Mouse (Mus musculus): ENCODE measurements around the gene Atp9a. TPM values are rescaled to one million over a fixed set of nuclear protein-coding genes. Genes with fewer than 3 reads are reported as not detected.
A peak's percentile ranks its signal among the peaks of the same experiment; 100 is the strongest.

Atp9a gene
- total RNA-seq, 1 experiment = 41.5 TPM

DNA sequence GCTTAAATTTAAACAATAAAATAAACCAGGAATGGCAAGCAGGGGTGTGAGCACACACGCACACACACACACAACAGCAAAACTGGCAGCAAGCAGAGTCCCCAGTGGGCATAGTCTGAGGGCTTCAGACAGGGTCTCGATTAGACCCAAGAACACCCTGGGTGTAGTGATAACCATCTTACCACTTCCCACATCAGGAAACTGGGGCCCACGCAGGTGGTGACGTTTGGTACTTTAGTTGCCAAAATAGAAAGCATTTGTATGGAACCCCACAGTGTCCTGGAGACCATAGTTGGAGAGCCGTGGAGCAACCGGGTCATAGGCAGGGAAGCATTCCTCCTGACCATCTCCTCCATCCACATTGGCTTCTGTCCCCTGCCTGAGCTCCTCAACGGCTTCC is 146.5 kb downstream of the Atp9a start:
- DNase-seq (ENCODE audit: low read depth, low spot score) = no peak
- Histone ChIP-seq H3K36me3 (ENCODE audit: control insufficient read depth, insufficient read depth, low read length, poor library complexity, severe bottlenecking) (no peaks in the 10 kb centered on the region), H3K27ac (ENCODE audit: insufficient read depth, low read depth, low read length, poor library complexity, severe bottlenecking) (no peak overlapping the region), H3K9ac (ENCODE audit: insufficient read depth, low read depth, low read length, poor library complexity, severe bottlenecking) (no peak overlapping the region), H3K9me3 (ENCODE audit: control insufficient read depth, insufficient read depth, low read depth, low read length) (no peaks in the 10 kb centered on the region), H3K4me3 (ENCODE audit: insufficient read depth in 1 of 2, low read depth in 1 of 2, low read length in 2 of 2, poor library complexity in 1 of 2, severe bottlenecking in 1 of 2) (no peak overlapping the region), H3K4me1 (ENCODE audit: control insufficient read depth in 2 of 2, insufficient read depth in 2 of 2, low read length in 2 of 2, poor library complexity in 1 of 2) (peaks cover 2 to 8% of the 10 kb centered on the region in 2 experiments; a peak in 3 of 4 replicates)
- in situ Hi-C loops (cut with MboI; ENCODE audit: low sequenced_read_pairs in 2 of 2, unreplicated experiment in 2 of 2) = no loop called here
- TF ChIP-seq CHD2 (IDR thresholded peaks at IDR 0.05; ENCODE audit: low read depth, low read length) (no peak), ZC3H11A (IDR thresholded peaks at IDR 0.05; ENCODE audit: borderline replicate concordance, low read depth, low read length) (no peak), HCFC1 (IDR thresholded peaks at IDR 0.05; ENCODE audit: borderline replicate concordance, insufficient read depth, low read length) (no peak), ZNF384 (IDR thresholded peaks at IDR 0.05; ENCODE audit: low read depth, low read length) (no peak), MAFK (IDR thresholded peaks at IDR 0.05; ENCODE audit: insufficient read depth, low read depth, low read length) (no peak)

- no peak overlapping the region for H3K27ac ChIP-seq (ENCODE audit: insufficient read depth, low read depth, low read length, poor library complexity, severe bottlenecking)
- no peaks in the 10 kb centered on the region for H3K36me3 ChIP-seq (ENCODE audit: control insufficient read depth, insufficient read depth, low read length, poor library complexity, severe bottlenecking)
- H3K4me1 ChIP-seq (ENCODE audit: control insufficient read depth in 2 of 2, insufficient read depth in 2 of 2, low read length in 2 of 2, poor library complexity in 1 of 2) = peaks cover 5 to 14% of the 10 kb centered on the region in 2 experiments
- no peaks in the 10 kb centered on the region for H3K9me3 ChIP-seq (ENCODE audit: control insufficient read depth, insufficient read depth, low read depth, low read length)
- TF ChIP-seq CHD2 (IDR thresholded peaks at IDR 0.05; ENCODE audit: low read depth, low read length) (no peak), ZNF384 (IDR thresholded peaks at IDR 0.05; ENCODE audit: low read depth, low read length) (no peak)
- in situ Hi-C loops (cut with MboI; ENCODE audit: low sequenced_read_pairs in 2 of 2, unreplicated experiment in 2 of 2) = no loop called here
- H3K4me3 ChIP-seq (ENCODE audit: insufficient read depth in 1 of 2, low read depth in 1 of 2, low read length in 2 of 2, poor library complexity in 1 of 2, severe bottlenecking in 1 of 2) = no peak overlapping the region
- DNase-seq (ENCODE audit: low read depth, low spot score) = no peak
- H3K9ac ChIP-seq (ENCODE audit: insufficient read depth, low read depth, low read length, poor library complexity, severe bottlenecking) = no peak overlapping the region
These were observed 148.5 kb downstream of the Atp9a start for GRCm38 (mm10) chr2:168593676-168594075.

DNA sequence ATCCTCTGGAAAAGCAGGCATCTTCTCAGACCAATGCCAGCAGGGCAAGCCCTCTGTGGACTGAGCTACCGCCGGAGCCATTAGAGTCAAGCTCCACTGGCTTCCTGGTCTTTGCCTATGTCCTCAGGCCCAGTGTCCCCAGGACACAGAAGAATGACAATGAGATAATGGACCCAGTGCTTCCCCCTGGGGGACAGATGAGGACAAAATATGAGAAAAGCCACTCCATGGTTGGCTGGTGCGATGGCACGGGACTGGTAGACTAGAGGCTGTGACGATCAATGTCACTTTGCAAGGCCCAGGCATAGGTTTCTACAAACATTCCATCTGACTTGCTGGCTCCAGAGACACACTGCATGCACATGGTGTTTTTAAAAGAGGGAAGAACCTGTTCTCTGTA is 149.2 kb downstream of the Atp9a start:
- H3K9me3 ChIP-seq (ENCODE audit: control insufficient read depth, insufficient read depth, low read depth, low read length) = no peaks in the 10 kb centered on the region
- H3K4me1 ChIP-seq (ENCODE audit: control insufficient read depth in 2 of 2, insufficient read depth in 2 of 2, low read length in 2 of 2, poor library complexity in 1 of 2) = peaks cover 5 to 14% of the 10 kb centered on the region in 2 experiments
- in situ Hi-C loops (cut with MboI; ENCODE audit: low sequenced_read_pairs in 2 of 2, unreplicated experiment in 2 of 2) = no loop called here
- no peak overlapping the region for H3K9ac ChIP-seq (ENCODE audit: insufficient read depth, low read depth, low read length, poor library complexity, severe bottlenecking)
- H3K27ac ChIP-seq (ENCODE audit: insufficient read depth, low read depth, low read length, poor library complexity, severe bottlenecking) = no peak overlapping the region
- DNase-seq (ENCODE audit: low read depth, low spot score) = no peak
- no peak overlapping the region for H3K4me3 ChIP-seq (ENCODE audit: insufficient read depth in 1 of 2, low read depth in 1 of 2, low read length in 2 of 2, poor library complexity in 1 of 2, severe bottlenecking in 1 of 2)
- no peaks in the 10 kb centered on the region for H3K36me3 ChIP-seq (ENCODE audit: control insufficient read depth, insufficient read depth, low read length, poor library complexity, severe bottlenecking)
- TF ChIP-seq CHD2 (IDR thresholded peaks at IDR 0.05; ENCODE audit: low read depth, low read length) = no peak
- no peak for TF ChIP-seq ZNF384 (IDR thresholded peaks at IDR 0.05; ENCODE audit: low read depth, low read length)
- no peak for TF ChIP-seq HCFC1 (IDR thresholded peaks at IDR 0.05; ENCODE audit: borderline replicate concordance, insufficient read depth, low read length)
- TF ChIP-seq ZC3H11A (IDR thresholded peaks at IDR 0.05; ENCODE audit: borderline replicate concordance, low read depth, low read length) = no peak
- no peak for TF ChIP-seq MAFK (IDR thresholded peaks at IDR 0.05; ENCODE audit: insufficient read depth, low read depth, low read length)

DNA sequence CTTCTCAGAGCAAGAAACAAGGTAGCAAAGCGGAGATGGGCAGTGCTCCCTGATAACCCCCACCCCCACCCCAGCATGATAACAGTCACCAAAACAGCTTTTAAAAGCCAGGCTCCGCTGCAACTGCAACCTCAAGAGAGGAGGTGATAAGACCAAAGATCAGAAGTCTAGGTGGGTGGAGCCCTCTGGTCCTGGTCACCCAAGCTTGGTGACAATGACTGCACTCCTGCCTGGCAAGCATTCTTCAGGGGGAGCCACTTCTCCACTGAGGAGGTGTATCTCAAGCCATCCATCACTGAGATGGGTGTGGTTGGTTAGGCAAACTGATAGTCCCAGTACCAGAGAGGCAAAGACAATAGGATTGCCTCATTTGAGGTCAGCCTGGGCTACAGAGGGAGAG is 151.1 kb downstream of the Atp9a start:
- DNase-seq (ENCODE audit: low read depth, low spot score) = no peak

GRCm38 (mm10) chr2:168590556-168590955 is 151.7 kb downstream of the Atp9a start:
- peak overlapping the region; percentile 84 to 89; a peak in 2 of 4 replicates for H3K4me3 ChIP-seq (ENCODE audit: insufficient read depth in 1 of 2, low read depth in 1 of 2, low read length in 2 of 2, poor library complexity in 1 of 2, severe bottlenecking in 1 of 2)
- no peaks in the 10 kb centered on the region for H3K9me3 ChIP-seq (ENCODE audit: control insufficient read depth, insufficient read depth, low read depth, low read length)
- 0 out of 2 replicates have a peak overlapping the region, but pooled peaks have one; percentile 16 for H3K27ac ChIP-seq (ENCODE audit: insufficient read depth, low read depth, low read length, poor library complexity, severe bottlenecking)
- H3K36me3 ChIP-seq (ENCODE audit: control insufficient read depth, insufficient read depth, low read length, poor library complexity, severe bottlenecking) = no peaks in the 10 kb centered on the region
- in situ Hi-C loops (cut with MboI; ENCODE audit: low sequenced_read_pairs in 2 of 2, unreplicated experiment in 2 of 2) = no loop called here
- peaks cover 5 to 18% of the 10 kb centered on the region in 2 experiments for H3K4me1 ChIP-seq (ENCODE audit: control insufficient read depth in 2 of 2, insufficient read depth in 2 of 2, low read length in 2 of 2, poor library complexity in 1 of 2)
- TF ChIP-seq HCFC1 (IDR thresholded peaks at IDR 0.05; ENCODE audit: borderline replicate concordance, insufficient read depth, low read length) (no peak), MAFK (IDR thresholded peaks at IDR 0.05; ENCODE audit: insufficient read depth, low read depth, low read length) (no peak), ZNF384 (IDR thresholded peaks at IDR 0.05; ENCODE audit: low read depth, low read length) (no peak), ZC3H11A (IDR thresholded peaks at IDR 0.05; ENCODE audit: borderline replicate concordance, low read depth, low read length) (no peak), CHD2 (IDR thresholded peaks at IDR 0.05; ENCODE audit: low read depth, low read length) (no peak)
- no peak for DNase-seq (ENCODE audit: low read depth, low spot score)
- H3K9ac ChIP-seq (ENCODE audit: insufficient read depth, low read depth, low read length, poor library complexity, severe bottlenecking) = peak overlapping the region; percentile 54; the same call in 1 of the 2 replicates

More for the DNA sequence above, 151.1 kb downstream of the Atp9a start:
- Histone ChIP-seq H3K36me3 (ENCODE audit: control insufficient read depth, insufficient read depth, low read length, poor library complexity, severe bottlenecking) (no peaks in the 10 kb centered on the region), H3K27ac (ENCODE audit: insufficient read depth, low read depth, low read length, poor library complexity, severe bottlenecking) (no peak overlapping the region), H3K9ac (ENCODE audit: insufficient read depth, low read depth, low read length, poor library complexity, severe bottlenecking) (no peak overlapping the region), H3K4me3 (ENCODE audit: insufficient read depth in 1 of 2, low read depth in 1 of 2, low read length in 2 of 2, poor library complexity in 1 of 2, severe bottlenecking in 1 of 2) (no peak overlapping the region), H3K9me3 (ENCODE audit: control insufficient read depth, insufficient read depth, low read depth, low read length) (no peaks in the 10 kb centered on the region), H3K4me1 (ENCODE audit: control insufficient read depth in 2 of 2, insufficient read depth in 2 of 2, low read length in 2 of 2, poor library complexity in 1 of 2) (peaks cover 5 to 18% of the 10 kb centered on the region in 2 experiments)
- in situ Hi-C loops (cut with MboI; ENCODE audit: low sequenced_read_pairs in 2 of 2, unreplicated experiment in 2 of 2) = no loop called here
- TF ChIP-seq MAFK (IDR thresholded peaks at IDR 0.05; ENCODE audit: insufficient read depth, low read depth, low read length) (no peak), CHD2 (IDR thresholded peaks at IDR 0.05; ENCODE audit: low read depth, low read length) (no peak), ZC3H11A (IDR thresholded peaks at IDR 0.05; ENCODE audit: borderline replicate concordance, low read depth, low read length) (no peak), HCFC1 (IDR thresholded peaks at IDR 0.05; ENCODE audit: borderline replicate concordance, insufficient read depth, low read length) (no peak), ZNF384 (IDR thresholded peaks at IDR 0.05; ENCODE audit: low read depth, low read length) (no peak)
